ENCODE assay signal across 7 mouse cellular contexts in the genomic region with DNA sequence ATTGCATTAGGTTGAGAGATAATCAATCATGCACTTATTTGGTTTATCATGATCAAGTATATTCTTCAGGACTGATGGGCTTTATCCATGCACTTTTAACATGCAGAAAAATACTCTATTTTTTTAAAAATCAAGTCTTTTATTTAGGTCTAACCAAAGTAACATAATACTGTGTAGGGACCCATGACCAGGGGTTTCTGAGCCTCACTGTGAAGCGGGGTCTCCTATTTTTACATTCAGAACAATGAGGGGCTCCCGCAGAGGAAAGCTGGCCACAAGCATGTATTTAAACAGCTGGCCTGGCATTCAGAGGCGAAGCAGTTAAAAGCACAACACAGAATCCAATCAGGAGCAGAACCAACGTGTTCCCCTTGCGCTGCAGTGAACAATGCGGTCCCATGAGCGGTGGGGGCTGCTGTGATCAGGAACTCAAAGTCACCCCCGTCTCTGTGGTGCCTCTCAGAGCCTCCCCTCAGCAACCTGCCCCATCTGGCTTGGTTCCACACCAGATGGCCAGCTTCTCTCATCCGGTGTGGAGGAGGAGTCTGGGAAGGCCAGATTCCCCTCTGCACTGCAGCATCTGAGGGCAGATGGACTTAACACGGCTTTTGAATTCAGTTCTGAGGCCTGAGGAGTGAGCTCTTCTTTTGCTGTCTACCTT.
DNase-seq lines count a peak whose midpoint lies in the region; ATAC-seq lines count a peak whose summit lies in the region.

No protein-coding gene starts in this region.

- H3K9me3 ChIP-seq in embryonic facial prominence, embryonic 12.5 days = no peaks in the 10 kb centered on the region
- no peaks in the 10 kb centered on the region for H3K9me3 ChIP-seq in hindbrain, embryonic 12.5 days (replicated peaks)
- H3K9me3 ChIP-seq in midbrain, embryonic 15.5 days = no peaks in the 10 kb centered on the region

- no peak overlapping the region for H3K4me3 ChIP-seq in embryonic facial prominence, embryonic 12.5 days
- no peak overlapping the region for H3K4me3 ChIP-seq in hindbrain, embryonic 12.5 days
- H3K4me3 ChIP-seq in midbrain, embryonic 15.5 days = no peak overlapping the region

- no peaks in the 10 kb centered on the region for H3K27me3 ChIP-seq in embryonic facial prominence, embryonic 12.5 days
- no peaks in the 10 kb centered on the region for H3K27me3 ChIP-seq in hindbrain, embryonic 12.5 days
- H3K27me3 ChIP-seq in midbrain, embryonic 15.5 days (replicated peaks) = no peaks in the 10 kb centered on the region

- intact Hi-C loops in left cerebral cortex, postnatal 4 days (cut with DNase I) = no loop called here

- H3K4me1 ChIP-seq in embryonic facial prominence, embryonic 12.5 days = peaks cover 10% of the 10 kb centered on the region
- peaks cover 11% of the 10 kb centered on the region for H3K4me1 ChIP-seq in hindbrain, embryonic 12.5 days
- H3K4me1 ChIP-seq in midbrain, embryonic 15.5 days = peaks cover 8% of the 10 kb centered on the region

- peak; percentile 57; the same call in 1 of the 2 replicates for ATAC-seq in embryonic facial prominence, embryonic 12.5 days (ENCODE audit: insufficient number of reproducible peaks, insufficient read depth, low FRiP score, low TSS enrichment)
- ATAC-seq in hindbrain, embryonic 12.5 days (ENCODE audit: low FRiP score) = peak; percentile 89
- peak; percentile 69 for ATAC-seq in midbrain, embryonic 15.5 days (replicated peaks)

- no peak overlapping the region for H3K9ac ChIP-seq in embryonic facial prominence, embryonic 12.5 days
- no peak overlapping the region for H3K9ac ChIP-seq in hindbrain, embryonic 12.5 days
- no peak overlapping the region for H3K9ac ChIP-seq in midbrain, embryonic 15.5 days

- peak overlapping the region; percentile 38; the same call in 1 of the 2 replicates for H3K27ac ChIP-seq in embryonic facial prominence, embryonic 12.5 days
- H3K27ac ChIP-seq in hindbrain, embryonic 12.5 days = peak overlapping the region; percentile 80
- peak overlapping the region; percentile 21 for H3K27ac ChIP-seq in midbrain, embryonic 15.5 days

- H3K4me2 ChIP-seq in embryonic facial prominence, embryonic 12.5 days (replicated peaks) = no peak overlapping the region
- H3K4me2 ChIP-seq in hindbrain, embryonic 12.5 days (replicated peaks) = no peak overlapping the region; the same call in 1 of the 2 replicates
- H3K4me2 ChIP-seq in midbrain, embryonic 15.5 days = no peak overlapping the region

- peak; percentile 95 for DNase-seq in left cerebral cortex, postnatal 4 days
- DNase-seq in left cerebral cortex, adult 9 months (ENCODE audit: low spot score in 2 of 2) = no peak
- DNase-seq in adrenal gland, adult 18-20 months (ENCODE audit: low spot score in 2 of 2) = no peak
- no peak for DNase-seq in urinary bladder, postnatal 25 days (ENCODE audit: low spot score)

- WGBS in embryonic facial prominence, embryonic 12.5 days = 39% methylated on average over 10 of the region's 10 CpGs
- WGBS in hindbrain, embryonic 12.5 days = 17% methylated on average over 10 of the region's 10 CpGs
- 25% methylated on average over 10 of the region's 10 CpGs for WGBS in midbrain, embryonic 15.5 days

- H3K36me3 ChIP-seq in embryonic facial prominence, embryonic 12.5 days = no peaks in the 10 kb centered on the region
- H3K36me3 ChIP-seq in hindbrain, embryonic 12.5 days = no peaks in the 10 kb centered on the region
- no peaks in the 10 kb centered on the region for H3K36me3 ChIP-seq in midbrain, embryonic 15.5 days (replicated peaks)

Comparison
In these comparisons a context has a peak if more than half of its experiments do, and no peak if none do; other contexts are left out.
1. H3K27ac ChIP-seq: peak in every context shown above with its lines; median percentile 80 in hindbrain, embryonic 12.5 days; 38 in embryonic facial prominence, embryonic 12.5 days; 21 in midbrain, embryonic 15.5 days.